Mouse (Mus musculus) liver (tissue): ENCODE measurements around the gene Nck1.

ENCODE experiments used
- DNase-seq: peaks from one replicate; pipeline ENCODE4 v3.0.0-alpha.2; 2020; ENCODE audit warnings: mixed read lengths

Gene Nck1

GRCm38 (mm10) chr9:100545715-100546593 is at the start of gene Nck1:
TSS of gene Nck1 (minus strand) at chr9:100546134.
- DNase-seq, result peak; percentile 99

DNA sequence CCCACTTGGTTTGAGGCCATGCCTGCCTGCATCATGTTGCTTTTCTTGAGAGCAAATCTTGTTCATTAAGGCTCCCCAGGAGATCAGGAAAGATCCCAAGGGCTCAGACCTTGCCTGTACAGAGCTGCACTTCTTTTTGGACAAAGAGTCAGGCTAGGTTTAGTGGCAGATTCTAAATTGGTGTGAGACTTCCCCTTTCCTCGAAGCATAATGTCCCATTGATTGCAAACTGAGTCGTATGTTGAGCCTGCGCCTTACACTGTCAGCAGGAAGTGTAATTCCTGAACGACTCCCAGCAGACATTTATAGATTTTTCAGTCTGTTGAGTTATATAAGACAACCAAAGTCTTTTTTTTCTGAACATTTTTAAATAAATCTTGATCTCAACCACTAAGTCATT is 44.5 kb upstream of the Nck1 start:
- no peak for DNase-seq

GRCm38 (mm10) chr9:100584031-100584430 is 38.1 kb upstream of the Nck1 start:
- DNase-seq, result no peak

DNA sequence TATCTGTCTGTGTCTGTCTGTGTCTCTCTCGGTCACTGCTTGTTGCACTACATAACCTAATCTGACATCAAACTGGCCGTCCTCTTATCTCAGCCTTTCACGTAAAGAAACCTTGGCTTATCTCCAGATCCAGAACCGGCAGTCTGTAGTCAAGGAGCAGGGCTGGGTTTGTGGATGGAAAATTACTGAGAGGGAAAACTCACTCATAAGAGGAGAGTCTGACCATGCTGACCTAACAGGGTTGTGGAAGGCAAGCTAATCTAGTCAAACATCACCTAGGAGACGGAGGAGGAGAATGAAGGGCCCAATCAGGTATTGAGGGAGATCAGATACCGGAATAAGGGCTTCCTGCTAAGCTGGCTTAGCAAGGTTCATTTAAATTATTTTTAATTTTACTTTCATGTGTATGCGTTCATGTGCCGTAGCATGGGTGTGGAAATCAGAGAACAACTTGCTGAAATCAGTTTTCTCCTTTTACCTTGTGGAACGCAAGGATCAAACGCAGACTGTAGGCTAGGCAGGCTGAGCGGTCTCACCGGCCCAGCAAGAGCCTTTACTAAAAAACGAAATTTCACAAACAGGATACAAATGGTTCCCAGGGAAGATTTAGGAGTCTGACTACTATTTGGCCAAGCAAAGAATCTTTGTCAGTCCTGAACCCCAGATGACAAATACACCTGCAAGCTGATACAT is 37.1 kb upstream of the Nck1 start:
- DNase-seq, result no peak

DNA sequence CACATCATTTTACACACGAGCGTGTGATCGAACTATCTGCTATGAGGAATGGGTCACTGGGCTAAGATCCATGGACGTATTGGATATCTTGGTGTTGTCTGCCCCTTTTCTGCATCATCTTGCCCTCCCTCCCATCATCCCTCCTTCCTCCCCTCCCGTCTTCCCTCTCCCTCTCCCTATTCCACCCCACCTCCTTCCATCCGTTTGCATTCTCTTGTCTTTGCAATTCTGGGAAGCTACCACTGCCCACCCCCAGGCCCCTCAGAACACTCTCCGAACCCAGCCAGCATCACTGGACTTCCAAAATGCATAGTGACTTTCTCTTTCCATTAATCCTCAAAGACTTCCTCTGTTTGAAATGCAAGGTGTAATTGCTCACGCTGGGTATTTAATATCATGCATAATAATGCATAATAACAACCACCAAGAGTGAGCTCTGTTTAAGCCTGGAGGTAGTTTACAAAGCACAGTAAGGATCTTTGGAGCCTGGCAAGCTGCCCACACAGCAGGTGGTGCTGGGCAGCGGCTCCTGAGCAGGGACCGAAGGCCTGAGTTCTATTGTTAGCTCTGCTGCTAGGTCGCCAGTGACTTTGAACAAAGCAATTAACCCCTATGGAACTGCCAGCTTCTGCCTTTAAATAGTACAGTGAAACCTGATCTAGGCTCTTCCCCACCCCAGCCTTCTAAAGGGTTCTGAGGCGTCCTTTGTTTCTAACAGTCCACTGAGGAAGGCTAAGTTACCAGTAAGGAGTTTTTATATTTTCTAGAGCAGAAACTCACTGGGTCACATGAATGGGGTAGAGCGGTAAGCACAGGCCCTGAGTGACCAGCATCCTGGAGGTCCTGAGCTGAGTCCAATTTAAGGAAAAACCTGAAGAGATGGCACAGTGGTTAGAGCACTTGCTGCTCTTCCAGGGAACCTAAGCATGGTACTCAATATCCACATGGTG is 35.9 kb upstream of the Nck1 start:
- DNase-seq, result peak; percentile 17

DNA sequence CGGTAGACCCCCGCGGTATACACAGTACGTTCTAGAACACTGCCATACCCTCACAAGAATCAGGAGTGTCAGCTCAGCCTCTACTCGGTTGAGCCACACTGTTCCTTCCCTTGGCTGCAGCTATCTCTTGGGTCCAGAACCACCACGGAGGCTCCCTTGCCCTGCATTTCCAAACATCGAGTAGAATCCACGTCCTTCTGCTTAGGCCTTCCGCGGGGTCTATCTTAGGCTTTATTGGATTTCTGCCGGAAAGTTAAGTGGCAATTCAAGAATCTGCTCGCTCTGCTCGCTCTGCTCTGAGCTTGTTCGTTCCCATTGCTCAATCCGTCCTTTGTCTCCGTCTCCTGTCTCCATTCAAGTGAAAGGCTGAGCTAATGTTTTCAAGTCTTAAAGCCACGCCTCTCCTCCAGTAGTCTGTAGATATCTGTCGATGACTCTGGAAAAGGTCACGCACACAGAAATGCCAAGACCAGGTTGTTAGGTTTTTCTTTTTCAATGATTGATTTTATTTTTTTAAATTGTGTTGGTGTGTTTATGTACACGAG is 34.3 kb upstream of the Nck1 start:
- no peak for DNase-seq

GRCm38 (mm10) chr9:100573942-100574341 is 28.0 kb upstream of the Nck1 start:
- DNase-seq, result no peak

DNA sequence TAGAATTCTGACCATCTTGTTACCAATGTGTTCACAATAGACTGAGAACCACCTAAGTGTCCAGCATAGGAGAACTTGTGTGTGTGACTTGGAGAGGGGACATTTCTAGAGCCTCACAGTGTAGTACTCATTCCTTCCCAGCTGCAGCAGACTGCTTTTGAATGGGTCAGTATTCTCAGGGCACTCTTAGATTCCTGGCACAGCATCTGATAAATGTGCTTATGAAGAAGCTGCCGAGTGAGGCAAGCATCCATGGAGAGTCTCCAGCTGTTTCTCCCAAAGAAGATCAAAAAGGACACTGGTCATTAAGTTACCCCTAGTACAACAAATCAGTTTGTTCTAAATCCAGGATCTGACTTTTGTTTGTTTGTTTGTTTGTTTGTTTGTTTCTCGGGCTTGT is 27.4 kb upstream of the Nck1 start:
- no peak for DNase-seq

DNA sequence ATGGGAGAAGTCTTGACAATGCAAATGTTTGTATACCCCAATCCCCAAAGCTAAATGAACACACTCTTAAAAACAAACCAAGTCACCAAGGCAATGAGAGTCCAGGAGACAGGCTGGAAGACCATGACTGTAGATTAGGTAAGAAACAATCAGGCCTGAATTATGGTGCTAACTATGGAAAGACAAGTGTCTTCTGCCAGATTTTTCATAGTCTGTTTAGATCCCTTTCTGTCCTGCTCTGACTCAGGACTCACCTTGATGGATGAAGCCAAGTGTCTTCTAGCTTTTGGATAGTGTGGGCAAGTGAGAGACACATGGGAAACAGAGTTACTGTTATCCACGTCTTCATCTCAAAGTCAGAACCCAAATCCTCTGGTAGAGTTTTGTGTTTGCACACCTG is 25.6 kb upstream of the Nck1 start:
- DNase-seq, result no peak

- peak; percentile 19 for DNase-seq
Measured at GRCm38 (mm10) chr9:100570626-100571233, 24.8 kb upstream of the Nck1 start, which contains the start of gene Slc35g2. TSS of gene Slc35g2 (minus strand) at chr9:100571090.

GRCm38 (mm10) chr9:100569798-100570625 is 24.1 kb upstream of the Nck1 start:
- peak; percentile 25 for DNase-seq

- no peak for DNase-seq
Measured at GRCm38 (mm10) chr9:100560251-100560890, 14.4 kb upstream of the Nck1 start.

GRCm38 (mm10) chr9:100558991-100559390 is 13.1 kb upstream of the Nck1 start:
- DNase-seq, result no peak

- no peak for DNase-seq
Measured at GRCm38 (mm10) chr9:100558023-100558573, 12.2 kb upstream of the Nck1 start.

DNA sequence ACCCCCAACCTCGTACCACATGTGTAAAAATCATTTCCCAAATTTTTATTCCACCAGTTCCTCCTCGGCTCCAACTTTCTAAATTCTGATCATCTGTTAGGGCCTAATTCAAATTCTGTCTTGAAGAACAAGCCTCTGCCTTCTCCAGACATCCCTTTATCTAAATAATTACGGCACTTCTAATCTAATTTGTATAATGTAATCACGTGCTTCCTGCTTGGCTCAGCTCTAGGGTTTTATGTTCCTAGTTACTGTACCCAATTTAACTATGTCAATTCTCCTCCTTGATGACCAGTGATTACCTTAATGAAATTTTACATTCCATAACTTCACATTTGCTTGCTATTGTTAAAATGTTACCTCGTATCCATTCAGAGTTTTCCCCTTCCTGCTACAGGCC is 9.8 kb upstream of the Nck1 start:
- DNase-seq, result no peak

- peak; percentile 29 for DNase-seq
Measured at GRCm38 (mm10) chr9:100548313-100548712, 2.4 kb upstream of the Nck1 start.

GRCm38 (mm10) chr9:100546594-100546910 is 618 bp upstream of the Nck1 start:
- DNase-seq, result no peak

- no peak for DNase-seq
Measured at GRCm38 (mm10) chr9:100544948-100545714, 803 bp downstream of the Nck1 start.

- no peak for DNase-seq
Measured at GRCm38 (mm10) chr9:100535618-100536262, 10.2 kb downstream of the Nck1 start.
